Mouse (Mus musculus) kidney, postnatal 0 days (tissue): ENCODE measurements around the gene Mrps21. TPM values are rescaled to one million over a fixed set of nuclear protein-coding genes. Genes with fewer than 3 reads are reported as not detected.
A peak's percentile ranks its signal among the peaks of the same experiment; 100 is the strongest.
"Not testable (repeated sequence)": the region's sequence is repeated elsewhere in the genome, so short reads cannot be mapped to it uniquely, and the experiment has no call there.

Experiments
- ATAC-seq: fragments of 200-750 bp; cut with Nextera tagmentation; replicated peaks from 2 replicates; pipeline ENCODE4 v1.8.0; 2017; ENCODE audit warnings: low read depth, moderate number of reproducible peaks, moderate TSS enrichment, moderate library complexity; ENCODE audit not compliant: low FRiP score
- DNase-seq: peaks from one replicate; pipeline ENCODE4 v3.0.0-alpha.2; 2016; ENCODE audit warnings: low spot score
- H3K27ac ChIP-seq: fragments of 300-500 bp; sonication (generic); 2 replicates; pipeline ENCODE4 v1.5.1; 2014; ENCODE audit warnings: mild to moderate bottlenecking
- H3K27me3 ChIP-seq: fragments of 300-500 bp; sonication (generic); 2 replicates; pipeline ENCODE4 v1.6.1; 2014; ENCODE audit warnings: low read length, mixed read lengths; ENCODE audit not compliant: insufficient read depth
- H3K36me3 ChIP-seq: fragments of 300-500 bp; sonication (generic); 2 replicates; pipeline ENCODE4 v1.6.1; 2014; ENCODE audit warnings: low read length, mixed read lengths; ENCODE audit not compliant: insufficient read depth
- H3K4me1 ChIP-seq: fragments of 300-500 bp; sonication (generic); replicated peaks from 2 replicates; pipeline ENCODE4 v1.6.1; 2014; ENCODE audit warnings: antibody characterized with exemption, low read length, mixed read lengths; ENCODE audit not compliant: insufficient read depth
- H3K4me2 ChIP-seq: fragments of 300-500 bp; sonication (generic); 2 replicates; pipeline ENCODE4 v1.6.1; 2014; ENCODE audit warnings: mild to moderate bottlenecking, low read length, moderate library complexity, mixed read lengths
- H3K4me3 ChIP-seq: fragments of 300-500 bp; sonication (generic); replicated peaks from 2 replicates; pipeline ENCODE4 v1.5.1; 2014; ENCODE audit warnings: low read depth, low read length
- H3K9ac ChIP-seq: fragments of 300-500 bp; sonication (generic); 2 replicates; pipeline ENCODE4 v1.6.1; 2014; ENCODE audit warnings: low read depth, low read length
- H3K9me3 ChIP-seq: fragments of 300-500 bp; sonication (generic); replicated peaks from 2 replicates; pipeline ENCODE4 v1.6.1; 2016; ENCODE audit warnings: low read length, inconsistent platforms, mixed read lengths
- CTCF ChIP-seq: IDR thresholded peaks from 2 replicates; pipeline ENCODE4 v1.5.1; 2016; ENCODE audit warnings: antibody characterized with exemption, low read depth, mild to moderate bottlenecking, moderate library complexity
- WGBS: fragments of 180-500 bp; shearing (Covaris S2); extraction: QIAGEN DNeasy Blood & Tissue Kit; methylation state at CpG from one replicate; pipeline ENCODE4 v1.1.7; 2014; 5-methylcytosine and 5-hydroxymethylcytosine counted together
- polyA plus RNA-seq: library from polyadenylated mRNA; unstranded; fragments of >200 nt; fragmentation: Nextera tagmentation; extraction: Ambion mirVana; gene quantifications from 2 replicates; pipeline ENCODE4 v1.2.1, GENCODE M21; 2015

The Mrps21 gene
- 461 and 494 TPM in 2 replicates for polyA plus RNA-seq

DNA sequence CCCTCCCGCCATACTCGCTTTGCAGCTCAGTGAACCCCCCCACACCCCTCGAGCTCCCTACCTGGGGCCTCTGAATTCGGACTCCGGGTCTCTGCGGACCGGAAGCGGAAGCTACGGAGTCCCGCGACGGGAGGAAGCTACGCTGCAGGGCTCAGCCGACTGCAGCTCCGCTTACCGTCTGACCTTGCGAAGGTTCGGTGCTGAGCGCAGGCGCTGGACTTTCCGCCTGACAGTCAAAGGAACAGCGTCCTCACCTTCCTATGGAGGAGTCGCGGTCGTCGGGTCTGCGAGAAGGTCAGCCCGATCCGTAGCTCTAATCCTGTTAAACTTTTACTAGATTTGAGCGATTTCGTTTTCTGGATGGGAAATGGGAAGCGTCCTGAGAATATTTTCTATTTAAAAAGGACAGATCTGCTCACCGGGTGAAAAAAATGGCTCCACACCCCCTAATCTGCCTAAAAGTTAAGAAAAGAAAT lies at the start of gene Mrps21:
Mrps21 (minus strand) TSS at position 128 of the 476 bp plus-strand sequence.
- TF ChIP-seq CTCF = no peak
- WGBS = 0% methylated on average over 33 of the region's 33 CpGs
- ATAC-seq = peak; percentile 95

GRCm38 (mm10) chr3:95920532-95920931 lies 49.2 kb upstream of the Mrps21 start:
- WGBS = 53% methylated on average over 2 of the region's 2 CpGs
- not testable (repeated sequence) for H3K9ac ChIP-seq, H3K36me3 ChIP-seq, H3K4me2 ChIP-seq, H3K4me1 ChIP-seq, H3K9me3 ChIP-seq, DNase-seq, ATAC-seq, H3K27ac ChIP-seq, H3K4me3 ChIP-seq, H3K27me3 ChIP-seq

More for the DNA sequence above, at the start of gene Mrps21:
- Histone ChIP-seq H3K4me1 (no peaks in the 10 kb centered on the region; the same call in 1 of the 2 replicates), H3K9me3 (no peaks in the 10 kb centered on the region), H3K9ac (peak within 1 kb of the TSS; percentile 80), H3K4me3 (peak within 1 kb of the TSS; percentile 61), H3K27me3 (no peaks in the 10 kb centered on the region), H3K27ac (peak within 1 kb of the TSS; percentile 78), H3K4me2 (peak within 1 kb of the TSS; percentile 46), H3K36me3 (peaks cover 9% of the 10 kb centered on the region; the same call in 1 of the 2 replicates)
- DNase-seq = peak; percentile 93

DNA sequence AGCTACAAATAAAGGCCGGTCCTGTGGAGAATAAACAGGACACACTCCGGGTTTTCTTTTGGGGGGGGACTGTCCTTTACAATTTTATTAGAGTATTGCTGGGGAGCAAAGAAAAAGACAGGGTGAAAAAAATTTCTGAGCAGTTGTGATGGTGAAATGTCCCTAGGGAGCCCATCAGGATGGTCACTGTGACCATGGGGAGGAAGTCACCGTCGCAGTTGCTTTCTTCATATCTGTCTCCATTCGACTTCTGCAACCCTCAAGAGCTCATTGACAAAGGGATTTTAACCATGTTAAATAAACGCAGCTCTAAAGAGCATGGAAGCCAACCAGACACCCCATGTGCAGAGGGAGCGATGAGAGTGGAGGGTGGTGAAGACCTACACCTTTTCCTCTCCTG lies 45.4 kb upstream of the Mrps21 start:
- Histone ChIP-seq H3K36me3 (no peaks in the 10 kb centered on the region), H3K4me2 (no peak overlapping the region), H3K9me3 (no peaks in the 10 kb centered on the region), H3K4me3 (no peak overlapping the region), H3K9ac (no peak overlapping the region), H3K27ac (no peak overlapping the region), H3K4me1 (no peaks in the 10 kb centered on the region), H3K27me3 (no peaks in the 10 kb centered on the region)
- TF ChIP-seq CTCF = no peak
- WGBS = 76% methylated on average over 7 of the region's 7 CpGs
- no peak for ATAC-seq
- no peak for DNase-seq

GRCm38 (mm10) chr3:95914706-95915105 lies 43.4 kb upstream of the Mrps21 start:
- WGBS = 88% methylated on average over 4 of the region's 4 CpGs
- no peak for TF ChIP-seq CTCF
- Histone ChIP-seq H3K9ac (no peak overlapping the region), H3K4me3 (no peak overlapping the region), H3K4me1 (no peaks in the 10 kb centered on the region), H3K9me3 (no peaks in the 10 kb centered on the region), H3K27me3 (no peaks in the 10 kb centered on the region), H3K36me3 (no peaks in the 10 kb centered on the region), H3K27ac (no peak overlapping the region), H3K4me2 (no peak overlapping the region)
- no peak for ATAC-seq
- DNase-seq = no peak

DNA sequence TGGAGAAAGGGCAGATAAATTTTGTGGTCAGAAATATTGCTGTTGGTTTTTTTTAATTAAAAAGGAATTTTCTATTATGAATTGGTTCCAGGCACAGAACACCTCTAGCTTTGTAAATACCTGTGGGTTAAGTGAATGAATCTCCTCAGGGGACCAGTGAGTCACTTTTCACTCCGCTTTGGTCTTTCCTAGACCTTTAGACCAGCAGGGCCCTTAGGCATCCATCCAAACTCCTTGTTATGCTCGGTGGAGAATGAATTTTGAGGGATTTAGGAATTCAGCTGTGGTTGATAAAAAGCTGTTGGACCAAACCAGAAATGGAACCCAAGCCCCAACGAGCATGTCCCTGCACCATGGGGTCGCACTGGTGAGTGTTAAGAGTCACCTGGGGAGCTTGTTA lies 36.3 kb upstream of the Mrps21 start:
- WGBS = 53% methylated on average over 4 of the region's 4 CpGs
- no peak for DNase-seq
- TF ChIP-seq CTCF = no peak

DNA sequence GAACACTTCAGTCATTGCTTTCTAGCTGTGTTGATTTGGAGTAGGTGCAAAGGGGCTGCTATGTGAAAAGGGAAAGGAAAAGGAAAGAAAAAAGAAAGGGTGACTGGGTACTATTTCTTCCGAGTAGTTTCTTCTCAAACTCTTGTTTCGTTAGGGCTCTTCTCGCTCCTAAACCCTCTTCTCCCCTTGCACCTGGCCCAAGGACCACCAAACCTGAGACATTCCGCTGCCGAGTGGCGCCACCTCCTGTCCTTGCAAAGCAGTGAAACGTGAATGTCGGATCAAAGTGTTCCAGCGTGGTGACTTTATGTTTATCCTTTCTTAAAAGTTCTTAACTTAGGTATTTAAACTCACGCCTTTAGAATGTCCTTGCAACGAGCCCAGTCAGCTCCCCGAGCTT lies 35.5 kb upstream of the Mrps21 start:
- H3K9ac ChIP-seq = no peak overlapping the region
- peak overlapping the region; percentile 57 for H3K4me2 ChIP-seq
- H3K27me3 ChIP-seq = no peaks in the 10 kb centered on the region
- ATAC-seq (no peak), DNase-seq (peak; percentile 78)
- under 1% methylated on average over 12 of the region's 12 CpGs for WGBS
- no peak overlapping the region for H3K27ac ChIP-seq
- TF ChIP-seq CTCF = peak; percentile 87
- H3K36me3 ChIP-seq = no peaks in the 10 kb centered on the region
- H3K4me1 ChIP-seq = peaks cover 13% of the 10 kb centered on the region
- H3K4me3 ChIP-seq = peak overlapping the region; percentile 15
- no peaks in the 10 kb centered on the region for H3K9me3 ChIP-seq

More for the DNA sequence above, 36.3 kb upstream of the Mrps21 start:
- Histone ChIP-seq H3K27ac (no peak overlapping the region), H3K4me3 (no peak overlapping the region), H3K27me3 (no peaks in the 10 kb centered on the region), H3K9ac (no peak overlapping the region), H3K36me3 (no peaks in the 10 kb centered on the region), H3K9me3 (no peaks in the 10 kb centered on the region), H3K4me2 (no peak overlapping the region), H3K4me1 (peaks cover 13% of the 10 kb centered on the region)
- no peak for ATAC-seq
